Mouse (Mus musculus) heart, postnatal 0 days (tissue): ENCODE measurements around the gene Khdc3. TPM values are rescaled to one million over a fixed set of nuclear protein-coding genes. Genes with fewer than 3 reads are reported as not detected.

Experiments
- ATAC-seq: fragments of 200-750 bp; cut with Nextera tagmentation; 2 replicates; pipeline ENCODE4 v1.8.0; 2017; ENCODE audit warnings: low read depth, moderate number of reproducible peaks, moderate library complexity; ENCODE audit not compliant: insufficient read depth
- DNase-seq: peaks from one replicate; pipeline ENCODE4 v3.0.0-alpha.2; 2016; ENCODE audit warnings: low spot score
- H3K27ac ChIP-seq: fragments of 300-500 bp; sonication (generic); 2 replicates; pipeline ENCODE4 v1.5.1; 2014; ENCODE audit warnings: low read depth, mild to moderate bottlenecking
- H3K27me3 ChIP-seq: fragments of 300-500 bp; sonication (generic); 2 replicates; pipeline ENCODE4 v1.6.1; 2014; ENCODE audit warnings: low read length, mixed read lengths; ENCODE audit not compliant: control insufficient read depth, insufficient read depth
- H3K36me3 ChIP-seq: fragments of 300-500 bp; sonication (generic); replicated peaks from 2 replicates; pipeline ENCODE4 v1.6.1; 2014; ENCODE audit warnings: low read length, mixed read lengths; ENCODE audit not compliant: control insufficient read depth, insufficient read depth
- H3K4me1 ChIP-seq: fragments of 300-500 bp; sonication (generic); 2 replicates; pipeline ENCODE4 v1.6.1; 2014; ENCODE audit warnings: antibody characterized with exemption; ENCODE audit not compliant: control insufficient read depth, insufficient read depth
- H3K4me2 ChIP-seq: fragments of 300-500 bp; sonication (generic); 2 replicates; pipeline ENCODE4 v1.6.1; 2014; ENCODE audit warnings: low read depth, mild to moderate bottlenecking, low read length, moderate library complexity
- H3K4me3 ChIP-seq: fragments of 300-500 bp; sonication (generic); 2 replicates; pipeline ENCODE4 v1.5.1; 2014; ENCODE audit warnings: low read depth, low read length
- H3K9ac ChIP-seq: fragments of 300-500 bp; sonication (generic); replicated peaks from 2 replicates; pipeline ENCODE4 v1.6.1; 2014; ENCODE audit warnings: low read depth, low read length, mixed read lengths
- H3K9me3 ChIP-seq: fragments of 300-500 bp; sonication (generic); replicated peaks from 2 replicates; pipeline ENCODE4 v1.6.1; 2016; ENCODE audit warnings: low read length; ENCODE audit not compliant: control insufficient read depth
- CTCF ChIP-seq: IDR thresholded peaks from 2 replicates; pipeline ENCODE4 v1.5.1; 2016; ENCODE audit warnings: antibody characterized with exemption, control low read depth, low read depth
- EP300 ChIP-seq: IDR thresholded peaks from 2 replicates; pipeline ENCODE4 v1.6.1; 2016; ENCODE audit warnings: antibody characterized with exemption, low read depth
- WGBS: fragments of 180-500 bp; shearing (Covaris S2); extraction: QIAGEN DNeasy Blood & Tissue Kit; methylation state at CpG from one replicate; pipeline ENCODE4 v1.1.7; 2014; 5-methylcytosine and 5-hydroxymethylcytosine counted together
- polyA plus RNA-seq: library from polyadenylated mRNA; unstranded; fragments of >200 nt; fragmentation: Nextera tagmentation; extraction: Ambion mirVana; gene quantifications from 2 replicates; pipeline ENCODE4 v1.2.1, GENCODE M21; 2015
- total RNA-seq: library from RNA; depleted of rRNA; stranded (reverse); fragments of >200 nt; gene quantifications from 2 replicates; pipeline ENCODE4 v1.2.3, GENCODE M21; 2014; ENCODE audit warnings: low replicate concordance; rRNA removed

The Khdc3 gene
- total and polyA plus RNA-seq, 2 experiments from 2014 or later, result not detected

- Histone ChIP-seq H3K9me3 (no peaks in the 10 kb centered on the region), H3K4me1 (no peaks in the 10 kb centered on the region), H3K36me3 (no peaks in the 10 kb centered on the region), H3K9ac (no peak overlapping the region), H3K4me3 (no peak overlapping the region), H3K4me2 (no peak overlapping the region), H3K27me3 (no peaks in the 10 kb centered on the region), H3K27ac (no peak overlapping the region)
- DNase-seq, result no peak
- TF ChIP-seq EP300, result no peak
- no peak for TF ChIP-seq CTCF
- WGBS, result 62% methylated on average over 11 of the region's 11 CpGs
- ATAC-seq, result no peak
Measured at GRCm38 (mm10) chr9:73137341-73137886, 35.8 kb downstream of the Khdc3 start.

Other genes starting within 250 kb of the Khdc3 start
- gene Pygo1, start 176.2 kb upstream of the Khdc3 start, total RNA-seq, result 1.9 and 2.2 TPM in 2 replicates
- 1.5 and 1.6 TPM in 2 replicates for gene Pygo1, start 176.2 kb upstream of the Khdc3 start, polyA plus RNA-seq
- gene Dyx1c1, start 143.1 kb upstream of the Khdc3 start, total RNA-seq, result not detected in 2 replicates
- gene Dyx1c1, start 143.1 kb upstream of the Khdc3 start, polyA plus RNA-seq, result 0.47 and 0.51 TPM in 2 replicates
- not detected in 2 replicates for gene Gm44503, start 143.0 kb upstream of the Khdc3 start, total RNA-seq
- gene Gm44503, start 143.0 kb upstream of the Khdc3 start, polyA plus RNA-seq, result not detected in 2 replicates
- gene Ccpg1os, start 116.5 kb upstream of the Khdc3 start, total RNA-seq, result 0.85 and 28.0 TPM in 2 replicates
- 15.8 and 19.0 TPM in 2 replicates for gene Ccpg1os, start 116.5 kb upstream of the Khdc3 start, polyA plus RNA-seq
- 8.3 and 11.3 TPM in 2 replicates for gene Ccpg1, start 116.4 kb upstream of the Khdc3 start, total RNA-seq
- 27.2 and 27.3 TPM in 2 replicates for gene Ccpg1, start 116.4 kb upstream of the Khdc3 start, polyA plus RNA-seq
- 3.0 and 8.8 TPM in 2 replicates for gene Pigb, start 61.5 kb upstream of the Khdc3 start, total RNA-seq
- gene Pigb, start 61.5 kb upstream of the Khdc3 start, polyA plus RNA-seq, result 1.9 and 2.5 TPM in 2 replicates
- 3.1 and 4.0 TPM in 2 replicates for gene Rab27a, start 57.0 kb upstream of the Khdc3 start, total RNA-seq
- 1.7 and 2.7 TPM in 2 replicates for gene Rab27a, start 57.0 kb upstream of the Khdc3 start, polyA plus RNA-seq
- not detected in 2 replicates for gene Gm20509, start 634 bp downstream of the Khdc3 start, total RNA-seq
- gene Gm20509, start 634 bp downstream of the Khdc3 start, polyA plus RNA-seq, result not detected in 2 replicates
- 51.6 and 65.0 TPM in 2 replicates for gene Rsl24d1, start 11.6 kb downstream of the Khdc3 start, total RNA-seq
- gene Rsl24d1, start 11.6 kb downstream of the Khdc3 start, polyA plus RNA-seq, result 70.4 and 71.4 TPM in 2 replicates